Mouse (Mus musculus) mature B cell (primary cell): ENCODE measurements around the gene Tbc1d8b.
"Not testable (repeated sequence)": the region's sequence is repeated elsewhere in the genome, so short reads cannot be mapped to it uniquely, and the experiment has no call there.

Experiments used
- in situ Hi-C: fragments of 300-500 bp; cut with MboI; formaldehyde crosslinking; loops from 2 replicates; pipeline ENCODE4 v1.14.3; 2019

Gene Tbc1d8b

GRCm38 (mm10) chrX:139684775-139685695, at the start of gene Tbc1d8b:
Gene Tbc1d8b (plus strand): TSS chrX:139684996.
- in situ Hi-C loops, result no loop called here

DNA sequence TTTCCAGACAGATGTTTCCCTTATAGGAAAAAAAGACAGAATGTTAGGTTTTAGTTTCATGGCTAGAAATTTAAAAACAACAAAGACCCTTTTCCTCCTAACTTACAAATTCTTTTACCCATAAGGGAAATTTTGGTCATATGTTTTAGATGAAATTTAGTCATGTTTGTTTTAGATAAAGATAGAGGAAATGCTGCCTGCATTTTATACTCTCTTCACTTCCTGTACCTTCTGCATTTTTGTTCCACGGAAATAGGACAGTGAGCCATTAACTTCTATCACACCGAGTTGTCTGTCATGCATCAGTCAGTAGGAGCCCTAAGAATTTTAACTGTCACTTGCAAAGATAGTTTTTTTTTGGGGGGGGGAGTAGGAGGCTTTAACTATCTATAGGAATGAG, 45.1 kb upstream of the Tbc1d8b start:
- in situ Hi-C loops, result no loop called here

DNA sequence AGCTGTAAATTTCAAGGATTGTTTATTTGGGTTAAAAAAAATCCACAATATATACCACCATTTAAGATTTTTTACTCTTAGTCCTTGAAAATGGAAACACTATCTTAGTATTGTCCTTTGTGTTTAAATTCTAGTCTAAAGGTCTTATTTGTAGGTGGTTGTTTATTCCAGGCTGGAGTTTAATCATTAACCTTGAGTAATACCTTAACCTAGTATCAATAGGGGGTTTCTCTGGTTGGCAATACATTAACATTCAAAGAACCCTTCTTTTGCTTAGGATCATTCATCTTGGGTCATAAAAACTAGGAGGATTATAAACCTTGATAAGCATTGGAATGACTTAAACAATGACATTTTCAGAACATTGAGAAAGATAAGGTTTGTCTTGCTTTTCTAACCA, 44.4 kb upstream of the Tbc1d8b start:
- in situ Hi-C loops, result no loop called here

- in situ Hi-C loops, result no loop called here
These were observed 32.6 kb upstream of the Tbc1d8b start for GRCm38 (mm10) chrX:139652226-139652625.

DNA sequence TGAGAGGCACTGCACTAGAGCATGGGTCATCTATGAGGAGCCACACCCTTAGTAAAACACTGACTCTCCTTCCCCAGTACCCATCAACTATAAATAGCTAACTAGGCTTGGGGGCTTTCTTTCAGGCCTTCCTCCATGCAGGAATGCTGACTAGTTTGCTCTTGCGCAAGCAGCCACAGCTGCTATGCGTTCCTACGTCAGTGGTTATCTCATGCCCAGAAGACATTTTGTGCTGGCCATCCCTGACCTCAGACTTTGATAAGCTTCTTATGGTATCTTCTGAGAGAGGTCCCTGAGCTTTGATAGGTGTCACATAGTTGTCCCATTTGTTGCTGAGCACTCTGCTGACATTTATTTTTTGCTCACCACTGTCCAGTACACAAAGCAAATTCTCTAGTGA, 31.5 kb upstream of the Tbc1d8b start:
- in situ Hi-C loops, result no loop called here

DNA sequence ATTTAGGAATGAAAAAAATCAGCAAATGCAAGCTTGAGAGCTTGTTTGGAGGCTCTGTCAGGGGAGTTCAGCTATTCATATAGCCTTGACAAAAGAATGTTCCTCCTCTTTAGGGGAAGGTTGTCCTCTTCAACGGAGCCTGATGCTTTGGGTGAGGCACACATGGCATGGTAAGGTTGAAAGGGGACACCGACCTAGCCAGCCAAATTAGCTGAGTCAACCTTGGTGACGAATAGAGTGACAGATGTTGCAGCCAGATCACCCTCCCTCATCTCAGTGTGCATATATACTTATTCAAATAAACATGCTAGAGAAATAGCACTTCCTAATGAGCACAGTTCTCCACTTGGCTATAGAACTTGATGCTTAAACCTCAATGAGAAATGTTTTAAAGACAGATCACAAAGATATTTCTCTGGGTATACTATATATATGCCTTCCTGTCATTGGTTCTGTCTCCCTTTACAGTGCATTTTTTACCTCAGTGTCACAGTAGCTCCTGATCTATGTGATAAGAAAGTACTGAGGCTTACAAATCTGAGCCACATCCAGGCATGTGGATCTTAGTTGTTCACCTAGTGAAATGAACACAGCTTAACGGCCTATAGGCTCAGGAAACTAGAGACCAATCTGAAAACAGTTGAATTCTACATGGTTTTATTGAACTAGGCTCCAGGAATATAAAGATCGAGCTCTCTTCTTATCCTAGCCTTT, 30.3 kb upstream of the Tbc1d8b start:
- in situ Hi-C loops, result no loop called here

DNA sequence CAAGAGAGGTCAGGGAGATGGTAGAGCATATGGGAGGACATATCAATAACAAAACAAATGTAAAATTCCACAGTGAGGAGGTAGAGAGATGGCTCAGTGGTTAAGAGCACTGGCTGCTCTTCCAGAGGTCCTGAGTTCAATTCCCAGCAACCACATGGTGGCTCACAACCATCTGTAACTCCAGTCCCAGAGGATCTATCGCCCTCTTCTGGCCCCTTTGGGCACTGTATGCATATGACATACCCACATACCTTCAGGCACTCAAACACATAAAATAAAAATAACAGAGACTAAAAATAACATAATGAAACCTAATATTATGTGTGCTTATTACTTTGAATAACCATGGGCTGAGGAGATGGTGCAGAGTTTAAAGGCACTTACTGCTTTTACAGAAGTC, 22.7 kb upstream of the Tbc1d8b start:
- in situ Hi-C loops, result no loop called here

DNA sequence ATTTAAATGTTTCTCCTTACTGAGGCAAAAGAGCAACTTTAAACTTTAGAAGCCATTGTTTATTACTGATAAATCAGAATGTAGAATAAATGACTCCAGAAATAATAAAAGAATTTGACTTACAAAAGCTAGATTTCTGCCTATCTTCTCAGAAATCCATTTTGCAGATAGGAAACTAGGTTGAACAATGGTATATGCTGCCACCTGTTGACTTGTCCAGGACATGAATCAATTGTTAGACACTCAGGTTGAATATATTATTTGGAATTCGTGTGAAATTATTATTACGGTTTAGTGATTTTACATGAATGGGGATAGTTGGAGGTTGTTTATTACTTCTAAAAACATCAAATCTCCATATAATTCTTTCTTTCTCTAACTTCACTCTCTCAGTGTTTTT, 19.0 kb upstream of the Tbc1d8b start:
- in situ Hi-C loops, result no loop called here

DNA sequence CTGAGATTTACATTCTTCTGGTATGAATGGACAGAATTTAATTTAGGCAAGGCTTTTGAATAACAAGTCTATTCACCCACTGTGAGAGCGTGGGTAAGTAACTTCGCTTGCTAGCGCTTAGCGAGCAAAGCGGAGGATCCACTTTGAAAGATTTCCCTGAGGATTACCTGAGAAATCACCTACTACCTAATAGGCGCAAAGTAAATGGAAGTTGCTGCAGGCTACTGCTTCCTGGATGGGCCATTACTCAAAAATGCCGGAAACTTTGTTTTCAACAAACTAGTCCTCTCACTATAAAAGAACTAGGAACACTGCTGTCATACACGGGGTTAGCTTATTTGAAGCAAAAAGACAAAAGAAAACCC, 404 bp upstream of the Tbc1d8b start:
- in situ Hi-C loops, result no loop called here

DNA sequence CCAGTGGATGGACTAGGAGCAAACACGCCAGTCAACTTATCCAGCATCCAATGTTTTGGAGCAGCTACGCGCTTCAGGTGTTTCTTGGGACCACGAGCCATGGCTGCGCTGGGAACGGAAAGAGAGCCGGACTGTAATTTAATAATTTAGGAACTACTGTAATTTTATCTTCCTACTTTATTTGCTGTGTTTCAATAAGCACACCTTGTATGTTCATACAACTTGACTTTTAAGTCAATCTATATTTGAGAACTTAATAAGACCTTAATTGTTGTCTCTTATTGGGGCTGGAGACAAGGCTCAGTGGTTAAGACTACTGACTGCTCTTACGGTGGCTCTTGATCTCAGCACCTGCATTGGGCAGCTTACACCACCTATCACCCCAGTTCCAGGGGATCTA, 29.6 kb downstream of the Tbc1d8b start, which contains the start of gene Gm15013:
Gene Gm15013, minus strand, starts transcription at position 101 of the 400 bp plus-strand sequence.
- in situ Hi-C loops, result no loop called here

- in situ Hi-C loops, result no loop called here
These were observed 37.6 kb downstream of the Tbc1d8b start for GRCm38 (mm10) chrX:139722350-139722749.

GRCm38 (mm10) chrX:139730541-139730940, 45.7 kb downstream of the Tbc1d8b start:
- in situ Hi-C loops, result no loop called here

DNA sequence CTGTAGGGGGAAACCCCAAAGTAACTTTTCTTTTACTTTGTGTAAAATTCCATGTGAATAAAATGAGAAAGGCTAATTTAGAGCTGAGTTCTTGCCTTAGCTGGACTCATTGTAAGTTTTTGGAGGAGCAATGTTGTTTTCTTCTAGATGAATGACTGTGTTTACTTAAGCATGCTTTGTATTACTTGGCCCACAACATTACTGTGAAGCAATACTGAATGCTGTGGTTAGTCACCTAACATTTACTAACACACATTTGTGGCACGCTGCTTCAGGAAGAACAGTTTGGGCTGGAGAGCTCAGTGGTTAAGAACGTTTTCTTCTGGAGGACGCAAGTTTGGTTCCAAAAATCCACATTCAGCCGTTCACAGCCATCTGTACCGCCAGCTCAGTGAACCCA, 52.3 kb downstream of the Tbc1d8b start:
- in situ Hi-C loops, result no loop called here

- in situ Hi-C loops, result no loop called here
These were observed 67.1 kb downstream of the Tbc1d8b start for GRCm38 (mm10) chrX:139751855-139752254.

GRCm38 (mm10) chrX:139758634-139759033, 73.8 kb downstream of the Tbc1d8b start:
- in situ Hi-C loops, result not testable (repeated sequence)

- in situ Hi-C loops, result no loop called here
These were observed 77.8 kb downstream of the Tbc1d8b start for GRCm38 (mm10) chrX:139762546-139762945.

GRCm38 (mm10) chrX:139769975-139770637, 85.3 kb downstream of the Tbc1d8b start:
- in situ Hi-C loops, result no loop called here

- in situ Hi-C loops, result no loop called here
These were observed 89.7 kb downstream of the Tbc1d8b start for GRCm38 (mm10) chrX:139774309-139775083.

- in situ Hi-C loops, result no loop called here
These were observed 90.4 kb downstream of the Tbc1d8b start for GRCm38 (mm10) chrX:139775084-139775612.

DNA sequence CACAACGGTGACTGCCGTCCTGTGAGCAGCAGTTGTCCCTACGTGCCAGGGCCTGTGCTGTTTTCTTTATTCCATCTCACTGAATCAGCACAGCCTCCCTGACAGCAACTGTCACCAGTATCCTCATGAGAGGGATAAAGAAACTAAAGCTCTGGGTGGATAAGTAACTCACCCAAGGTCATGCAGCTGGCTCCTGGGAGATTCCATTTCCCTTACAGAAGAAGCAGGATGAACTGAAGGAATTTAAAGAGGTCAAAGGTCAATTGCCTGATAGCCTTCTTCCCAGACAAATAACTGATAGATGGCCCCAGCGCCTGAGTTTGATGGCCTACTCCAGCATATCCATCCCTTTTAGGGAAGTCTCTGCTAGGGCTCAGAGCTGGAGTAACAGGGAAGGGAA, 92.6 kb downstream of the Tbc1d8b start:
- in situ Hi-C loops, result no loop called here

GRCm38 (mm10) chrX:139778886-139779285, 94.1 kb downstream of the Tbc1d8b start:
- in situ Hi-C loops, result no loop called here
